Mouse (Mus musculus): ENCODE measurements around the gene Map7d1.

Map7d1 gene

GRCm38 (mm10) chr4:126201514-126202302 is 54.4 kb downstream of the Map7d1 start:
- peak; percentile 65 to 68 for DNase-seq

DNA sequence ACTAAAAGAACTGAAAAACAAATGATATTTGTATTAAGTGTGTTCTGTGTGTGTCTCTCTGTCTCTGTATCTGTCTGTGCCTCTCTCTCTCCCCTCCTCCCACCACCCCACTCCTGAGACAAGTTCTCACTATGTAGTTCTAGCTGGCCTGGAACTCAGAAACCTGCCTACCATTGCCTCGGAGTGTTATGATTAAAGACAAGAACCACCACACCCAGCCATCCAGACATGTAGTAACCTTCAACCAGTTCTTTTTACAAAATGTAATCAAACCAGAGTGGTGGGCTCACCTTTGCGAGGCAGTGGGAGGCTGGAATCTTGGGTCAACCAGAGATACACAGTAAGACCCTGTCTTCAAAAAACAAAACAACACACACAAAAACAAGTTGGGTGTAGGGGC is 55.5 kb downstream of the Map7d1 start:
- no peak for DNase-seq

DNA sequence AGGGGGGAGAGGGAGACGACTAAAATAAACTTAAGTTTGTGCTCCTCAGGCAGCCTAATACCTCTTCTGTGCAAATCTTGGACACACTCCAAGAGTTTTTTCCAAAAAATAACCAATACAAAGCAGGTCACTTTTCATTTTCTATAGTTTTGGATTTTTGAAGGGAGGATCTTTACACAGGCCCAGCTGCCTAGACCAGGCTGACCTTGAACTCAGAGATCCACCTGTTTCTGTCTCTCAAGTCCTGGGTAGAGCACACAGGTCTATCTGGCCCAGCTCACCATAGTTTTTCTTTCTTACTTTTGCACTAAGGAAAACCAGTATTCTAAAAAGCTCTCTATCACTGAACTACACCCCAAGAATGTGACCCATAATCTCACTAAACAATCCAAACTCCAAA is 56.1 kb downstream of the Map7d1 start:
- DNase-seq: no peak

- no peak for DNase-seq
Measured at GRCm38 (mm10) chr4:126199556-126199955, 56.6 kb downstream of the Map7d1 start.

DNA sequence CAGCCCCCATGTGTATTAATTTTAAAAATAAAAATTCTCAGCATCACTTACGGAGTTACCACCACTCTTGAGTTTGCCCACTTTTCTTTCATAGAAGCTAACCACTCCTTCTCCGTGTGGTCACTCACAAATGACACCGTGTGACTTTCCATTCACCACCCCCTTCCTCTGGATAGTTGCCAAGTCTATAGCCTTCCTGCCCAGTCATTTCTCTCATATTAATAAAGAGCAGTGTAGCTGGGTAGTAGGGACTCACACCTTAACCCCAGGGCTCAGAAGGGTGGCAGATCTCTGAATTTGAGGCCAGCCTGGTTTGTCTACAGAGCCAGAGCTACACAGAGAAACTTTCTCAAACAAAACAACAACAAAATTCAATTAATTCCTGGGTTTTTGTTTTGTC is 58.7 kb downstream of the Map7d1 start:
- no peak for DNase-seq

DNA sequence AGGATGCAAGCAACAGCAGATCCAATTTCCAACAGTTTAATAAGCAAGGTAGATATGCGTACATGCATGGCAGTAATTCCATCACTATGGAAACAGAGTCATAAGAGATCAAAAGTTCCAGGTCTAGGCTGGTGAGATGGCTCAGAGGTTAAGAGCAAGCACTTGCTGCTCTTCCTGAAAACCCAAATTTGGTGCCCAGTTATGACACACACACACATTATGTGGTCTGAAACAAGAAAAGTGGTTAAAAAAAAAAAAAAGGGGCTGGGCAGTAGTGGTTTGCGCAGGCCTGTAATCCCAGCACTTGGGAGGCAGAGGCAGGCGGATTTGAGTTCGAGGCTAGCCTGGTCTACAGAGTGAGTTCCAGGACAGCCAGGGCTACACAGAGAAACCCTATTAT is 61.2 kb downstream of the Map7d1 start:
- DNase-seq: no peak

- DNase-seq: no peak
Measured at GRCm38 (mm10) chr4:126194216-126194615, 61.9 kb downstream of the Map7d1 start.

- no peak for DNase-seq
Measured at GRCm38 (mm10) chr4:126190636-126191035, 65.5 kb downstream of the Map7d1 start.

DNA sequence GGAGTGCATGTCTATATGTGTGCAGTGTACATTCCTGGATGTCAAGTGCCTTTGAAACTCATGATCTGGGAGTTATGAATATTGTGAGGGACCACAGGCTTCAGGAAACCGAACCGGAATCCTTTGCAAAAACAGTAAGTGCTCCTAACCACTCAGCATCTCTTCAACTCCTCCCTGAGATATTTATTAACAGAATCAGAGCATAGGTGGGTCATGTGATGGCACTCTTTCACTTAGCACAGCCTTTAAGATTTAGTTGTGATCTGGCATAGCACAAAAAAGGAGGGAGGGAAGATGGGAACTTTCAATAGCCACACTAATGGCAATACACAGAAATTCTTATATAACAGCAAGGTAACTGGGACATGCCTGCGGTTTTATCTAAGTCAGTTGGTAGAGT is 69.0 kb downstream of the Map7d1 start:
- DNase-seq: no peak

DNA sequence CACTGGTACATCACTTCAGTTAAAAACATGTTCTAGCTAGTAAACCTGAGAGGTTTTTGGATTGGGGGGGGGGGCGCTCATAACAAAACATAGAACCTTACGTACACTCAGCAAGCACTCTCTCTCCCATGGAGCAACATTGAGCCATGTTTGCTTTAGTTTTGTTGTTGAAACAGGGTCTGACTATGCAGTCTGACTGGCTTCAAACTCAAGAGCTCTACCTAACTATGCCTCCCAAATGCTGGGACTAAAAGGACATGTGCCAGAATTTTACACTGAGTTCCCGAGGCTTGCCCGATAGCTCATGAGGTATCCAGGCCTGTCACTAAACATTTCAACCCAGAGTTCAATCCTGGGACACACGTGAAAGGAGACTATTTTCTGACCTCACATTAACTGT is 73.1 kb downstream of the Map7d1 start:
- no peak for DNase-seq
